Mouse (Mus musculus): ENCODE measurements around the gene Atp5j.

DNA sequence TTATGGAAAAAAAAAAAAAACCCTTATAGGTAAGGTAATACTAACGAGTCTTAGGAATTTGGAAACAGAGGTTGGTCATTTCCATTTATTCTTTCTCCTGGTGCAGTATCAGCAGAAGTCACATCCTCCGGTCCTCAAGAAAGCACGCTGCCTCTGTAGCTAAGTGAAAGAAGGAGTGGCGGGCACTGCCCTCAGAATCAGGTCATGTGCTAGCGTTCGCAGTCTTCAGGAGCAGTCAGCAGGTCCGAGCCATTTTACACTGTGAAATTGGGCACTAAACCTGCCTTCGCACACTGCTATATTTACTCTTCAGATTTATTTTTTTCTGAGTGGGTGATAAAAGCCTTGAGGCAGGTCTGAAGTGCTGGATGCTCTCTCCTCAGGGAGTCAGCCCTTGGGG, 21.6 kb downstream of the Atp5j start:
- TF ChIP-seq POLR2A (IDR thresholded peaks at IDR 0.05; ENCODE audit: low read depth, low read length) (no peak), CTCF (IDR thresholded peaks at IDR 0.05; ENCODE audit: extremely low read depth, insufficient read depth, insufficient read length, insufficient replicate concordance) (no peak)

All from spleen, adult 2 months (tissue).